Mouse (Mus musculus) neural tube, embryonic 11.5 days (tissue): ENCODE measurements at regions not wholly inside any gene's neighbourhood (a gene's known extent, or its start where the extent isn't known, plus 50 kb on each side); places are given as distances from the start of the nearest gene placed in this dataset.

Experiments
- ATAC-seq: fragments of 200-750 bp; cut with Nextera tagmentation; 2 replicates; pipeline ENCODE4 v1.8.0; 2017; ENCODE audit warnings: moderate number of reproducible peaks, mild to moderate bottlenecking, moderate TSS enrichment, moderate library complexity; ENCODE audit not compliant: insufficient read depth, low FRiP score, low TSS enrichment
- DNase-seq: peaks from one replicate; pipeline ENCODE4 v3.0.0-alpha.2; 2015; ENCODE audit warnings: low spot score
- H3K27ac ChIP-seq: fragments of 300-500 bp; sonication (generic); 2 replicates; pipeline ENCODE4 v1.5.1; 2014; ENCODE audit warnings: low read depth, mild to moderate bottlenecking, low read length
- H3K27me3 ChIP-seq: fragments of 300-500 bp; sonication (generic); 2 replicates; pipeline ENCODE4 v1.6.1; 2014; ENCODE audit warnings: mild to moderate bottlenecking, low read length, mixed read lengths; ENCODE audit not compliant: control insufficient read depth, insufficient read depth
- H3K36me3 ChIP-seq: fragments of 300-500 bp; sonication (generic); 2 replicates; pipeline ENCODE4 v1.6.1; 2014; ENCODE audit warnings: mild to moderate bottlenecking, low read length, moderate library complexity, mixed read lengths; ENCODE audit not compliant: control insufficient read depth, insufficient read depth
- H3K4me1 ChIP-seq: fragments of 300-500 bp; sonication (generic); 2 replicates; pipeline ENCODE4 v1.6.1; 2014; ENCODE audit warnings: low read length, mixed read lengths; ENCODE audit not compliant: control insufficient read depth, insufficient read depth
- H3K4me2 ChIP-seq: fragments of 300-500 bp; sonication (generic); 2 replicates; pipeline ENCODE4 v1.6.1; 2014; ENCODE audit warnings: low read depth, mild to moderate bottlenecking, moderate library complexity
- H3K4me3 ChIP-seq: fragments of 300-500 bp; sonication (generic); 2 replicates; pipeline ENCODE4 v1.5.1; 2014; ENCODE audit warnings: low read depth, low read length
- H3K9ac ChIP-seq: fragments of 300-500 bp; sonication (generic); 2 replicates; pipeline ENCODE4 v1.6.1; 2014; ENCODE audit warnings: mild to moderate bottlenecking, low read length
- H3K9me3 ChIP-seq: fragments of 300-500 bp; sonication (generic); 2 replicates; pipeline ENCODE4 v1.6.1; 2016; ENCODE audit warnings: low read length; ENCODE audit not compliant: control insufficient read depth
- WGBS: fragments of 180-500 bp; shearing (Covaris S2); extraction: QIAGEN DNeasy Blood & Tissue Kit; methylation state at CpG from one replicate; pipeline ENCODE4 v1.1.7; 2014; 5-methylcytosine and 5-hydroxymethylcytosine counted together

DNA sequence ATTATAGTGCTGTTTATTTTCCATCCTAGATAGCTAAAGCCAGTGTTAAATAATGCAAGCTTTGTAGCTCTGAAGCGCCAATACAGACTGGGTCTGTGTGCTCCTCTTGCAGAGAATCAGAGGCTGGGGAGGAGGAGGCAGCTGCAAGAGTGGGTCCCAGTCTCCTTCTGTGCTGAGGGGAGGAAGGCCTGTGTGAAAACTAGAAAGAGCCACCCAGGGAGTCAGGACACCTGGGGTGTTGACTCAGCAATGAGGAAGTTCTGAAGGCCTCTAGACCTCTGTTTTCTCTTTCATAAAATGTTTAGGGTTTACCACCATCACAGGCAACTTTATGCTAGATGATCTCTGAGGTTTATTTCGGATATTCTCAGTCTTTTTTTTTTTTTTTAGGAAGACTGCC, 254.7 kb downstream of the Igsf11 start:
- 47% methylated on average over 2 of the region's 2 CpGs for WGBS
- ATAC-seq (no peak), DNase-seq (no peak)

DNA sequence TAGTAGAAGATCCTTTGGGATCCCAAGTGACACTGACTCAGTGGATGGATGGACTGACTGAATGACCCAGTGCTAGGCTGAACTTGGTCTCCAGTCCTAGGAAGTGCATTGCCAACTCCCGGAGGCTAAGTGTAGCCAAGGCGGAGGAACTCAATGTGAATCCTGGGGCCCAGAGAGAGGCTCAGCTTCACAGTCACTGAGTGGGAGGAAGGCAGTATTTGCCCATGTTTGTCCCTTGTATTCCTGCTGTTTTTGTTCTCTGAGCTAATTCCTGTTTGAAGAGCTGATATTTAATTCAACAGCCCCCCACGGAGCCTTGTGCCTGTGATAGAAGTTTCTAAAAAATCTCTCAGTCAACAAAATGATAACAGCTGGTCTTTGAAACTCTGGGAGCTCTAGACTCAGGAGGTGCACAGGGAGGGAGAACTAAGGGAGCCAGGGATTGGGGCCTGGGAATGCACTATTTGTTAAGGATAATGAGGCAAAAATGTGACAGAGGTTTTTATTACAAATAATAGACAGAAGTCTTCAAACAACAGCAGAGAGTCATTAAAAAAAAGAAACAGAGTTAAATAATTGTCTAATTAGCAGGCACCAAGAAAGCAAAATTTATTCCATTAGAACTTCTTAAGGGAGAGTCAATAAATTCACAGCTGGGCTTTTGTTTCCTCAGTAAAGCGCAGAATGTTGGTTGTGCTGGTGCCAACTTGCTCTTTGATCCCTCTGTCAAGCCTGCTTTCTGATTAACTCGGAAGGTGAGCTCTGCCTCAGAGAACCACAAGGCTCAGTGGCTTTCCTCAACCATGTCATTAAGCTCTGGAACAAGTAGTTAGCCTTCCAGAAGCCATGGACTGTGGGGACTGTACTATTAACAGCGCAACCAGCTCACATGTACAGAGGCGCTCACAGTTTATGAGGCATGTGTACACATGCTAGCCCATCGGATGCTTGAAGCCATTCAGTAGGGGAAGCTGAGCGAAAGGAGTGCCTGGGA, 259.2 kb downstream of the Igsf11 start:
- Histone ChIP-seq H3K9me3 (no peaks in the 10 kb centered on the region), H3K27ac (no peak overlapping the region), H3K36me3 (no peaks in the 10 kb centered on the region), H3K27me3 (no peaks in the 10 kb centered on the region), H3K4me2 (no peak overlapping the region), H3K4me3 (no peak overlapping the region), H3K4me1 (no peaks in the 10 kb centered on the region), H3K9ac (no peak overlapping the region)
- ATAC-seq (no peak), DNase-seq (no peak)
- WGBS, result 69% methylated on average over 9 of the region's 9 CpGs

More for the DNA sequence above, 254.7 kb downstream of the Igsf11 start:
- H3K4me1 ChIP-seq, result no peaks in the 10 kb centered on the region
- no peak overlapping the region for H3K4me3 ChIP-seq
- H3K27ac ChIP-seq, result no peak overlapping the region
- H3K36me3 ChIP-seq, result no peaks in the 10 kb centered on the region
- H3K9me3 ChIP-seq, result no peaks in the 10 kb centered on the region
- no peaks in the 10 kb centered on the region for H3K27me3 ChIP-seq
- no peak overlapping the region for H3K4me2 ChIP-seq
- H3K9ac ChIP-seq, result no peak overlapping the region

DNA sequence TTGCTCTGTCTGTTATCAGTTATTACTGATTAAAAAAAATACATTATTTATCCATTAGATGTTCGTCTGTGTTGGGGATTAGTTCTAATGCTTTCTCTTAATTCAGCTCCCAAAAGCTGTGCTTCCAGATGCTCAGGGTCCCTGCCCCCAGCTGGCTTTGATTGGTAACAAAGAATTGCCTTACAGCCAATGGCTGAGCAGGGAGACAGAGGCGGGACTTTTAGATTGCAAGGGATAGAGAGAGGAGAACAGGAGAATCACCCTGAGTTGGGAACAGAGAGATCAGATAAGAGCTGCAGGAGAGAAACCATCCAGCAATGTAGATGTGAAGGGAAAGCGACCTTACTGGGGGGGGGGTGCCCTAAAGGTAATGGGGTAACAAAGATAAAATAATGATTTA, 266.4 kb downstream of the Igsf11 start:
- H3K9ac ChIP-seq, result no peak overlapping the region
- no peak overlapping the region for H3K4me3 ChIP-seq
- no peaks in the 10 kb centered on the region for H3K27me3 ChIP-seq
- no peak overlapping the region for H3K27ac ChIP-seq
- 33% methylated on average over 3 of the region's 3 CpGs for WGBS
- H3K9me3 ChIP-seq, result no peaks in the 10 kb centered on the region
- DNase-seq (no peak), ATAC-seq (no peak)
- H3K4me2 ChIP-seq, result no peak overlapping the region
- no peaks in the 10 kb centered on the region for H3K36me3 ChIP-seq
- no peaks in the 10 kb centered on the region for H3K4me1 ChIP-seq

GRCm38 (mm10) chr16:39159725-39160124, 267.3 kb downstream of the Igsf11 start:
- Histone ChIP-seq H3K27ac (no peak overlapping the region), H3K36me3 (no peaks in the 10 kb centered on the region), H3K4me3 (no peak overlapping the region), H3K9ac (no peak overlapping the region), H3K4me2 (no peak overlapping the region), H3K27me3 (no peaks in the 10 kb centered on the region), H3K4me1 (no peaks in the 10 kb centered on the region), H3K9me3 (no peaks in the 10 kb centered on the region)
- WGBS, result 88% methylated on average over 7 of the region's 7 CpGs
- ATAC-seq, result no peak
- DNase-seq, result no peak

- H3K9me3 ChIP-seq, result no peaks in the 10 kb centered on the region
- no peak overlapping the region for H3K4me2 ChIP-seq
- no peak overlapping the region for H3K4me3 ChIP-seq
- no peak for DNase-seq
- 50% methylated on average over 1 of the region's 1 CpGs for WGBS
- H3K27ac ChIP-seq, result no peak overlapping the region
- H3K4me1 ChIP-seq, result no peaks in the 10 kb centered on the region
- H3K27me3 ChIP-seq, result no peaks in the 10 kb centered on the region
- H3K36me3 ChIP-seq, result no peaks in the 10 kb centered on the region
- no peak overlapping the region for H3K9ac ChIP-seq
- no peak for ATAC-seq
Observed at GRCm38 (mm10) chr16:39162684-39163083, 270.2 kb downstream of the Igsf11 start.

GRCm38 (mm10) chr16:39191861-39192260, 299.4 kb downstream of the Igsf11 start:
- H3K27ac ChIP-seq, result no peak overlapping the region
- no peaks in the 10 kb centered on the region for H3K27me3 ChIP-seq
- no peak overlapping the region for H3K4me2 ChIP-seq
- no peaks in the 10 kb centered on the region for H3K4me1 ChIP-seq
- WGBS, result 88% methylated on average over 4 of the region's 4 CpGs
- H3K4me3 ChIP-seq, result no peak overlapping the region
- H3K9ac ChIP-seq, result no peak overlapping the region
- H3K36me3 ChIP-seq, result no peaks in the 10 kb centered on the region
- ATAC-seq, result no peak
- no peak for DNase-seq
- no peaks in the 10 kb centered on the region for H3K9me3 ChIP-seq

DNA sequence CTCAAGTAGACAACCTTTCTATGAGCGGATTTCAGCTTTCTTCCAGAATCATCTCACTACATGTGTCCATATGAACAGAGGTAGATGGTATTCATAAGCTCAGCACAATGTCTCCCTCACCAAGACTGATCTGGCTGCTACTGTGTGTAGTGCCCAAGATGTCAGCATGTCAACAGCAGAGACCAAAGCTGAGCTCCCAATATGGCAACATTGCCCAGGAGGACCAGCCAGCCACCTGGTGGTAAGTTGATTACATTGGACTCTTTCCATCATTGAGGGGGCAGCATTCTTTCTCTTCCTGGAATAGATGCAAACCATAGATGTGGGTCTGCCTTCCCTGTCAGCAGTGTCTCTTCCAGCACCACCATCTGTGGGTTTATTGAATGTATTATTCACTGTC, 303.0 kb downstream of the Igsf11 start:
- no peak overlapping the region for H3K4me2 ChIP-seq
- H3K36me3 ChIP-seq, result no peaks in the 10 kb centered on the region
- no peaks in the 10 kb centered on the region for H3K9me3 ChIP-seq
- 85% methylated on average over 1 of the region's 1 CpGs for WGBS
- H3K4me1 ChIP-seq, result no peaks in the 10 kb centered on the region
- no peak overlapping the region for H3K27ac ChIP-seq
- ATAC-seq (no peak), DNase-seq (no peak)
- no peak overlapping the region for H3K4me3 ChIP-seq
- no peak overlapping the region for H3K9ac ChIP-seq
- H3K27me3 ChIP-seq, result no peaks in the 10 kb centered on the region

GRCm38 (mm10) chr16:39196896-39197295, 304.4 kb downstream of the Igsf11 start:
- no peaks in the 10 kb centered on the region for H3K4me1 ChIP-seq
- H3K36me3 ChIP-seq, result no peaks in the 10 kb centered on the region
- H3K9ac ChIP-seq, result no peak overlapping the region
- no peaks in the 10 kb centered on the region for H3K9me3 ChIP-seq
- 68% methylated on average over 2 of the region's 2 CpGs for WGBS
- H3K27me3 ChIP-seq, result no peaks in the 10 kb centered on the region
- H3K4me2 ChIP-seq, result no peak overlapping the region
- ATAC-seq (no peak), DNase-seq (no peak)
- no peak overlapping the region for H3K27ac ChIP-seq
- H3K4me3 ChIP-seq, result no peak overlapping the region

DNA sequence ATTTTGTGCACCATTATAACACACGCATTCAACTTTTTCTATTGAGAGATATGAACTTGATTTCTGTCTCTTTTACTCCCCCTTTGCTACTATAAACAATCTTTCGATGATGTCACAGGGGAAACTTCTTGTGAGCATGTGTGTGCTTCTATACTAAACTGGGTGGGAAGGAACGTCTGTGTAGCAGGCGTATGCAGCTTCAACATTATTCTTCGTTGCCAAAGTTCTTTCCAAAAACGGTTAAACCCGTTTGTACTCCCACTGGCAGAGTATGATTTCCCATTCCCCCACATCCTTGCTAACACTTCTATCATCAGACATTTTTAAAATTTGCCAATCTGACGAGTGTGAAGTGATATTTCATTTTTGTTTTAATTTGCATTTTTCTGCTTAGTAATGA, 331.1 kb downstream of the Igsf11 start:
- Histone ChIP-seq H3K4me2 (no peak overlapping the region), H3K4me1 (no peaks in the 10 kb centered on the region), H3K9ac (no peak overlapping the region), H3K36me3 (no peaks in the 10 kb centered on the region), H3K4me3 (no peak overlapping the region), H3K9me3 (no peaks in the 10 kb centered on the region), H3K27ac (no peak overlapping the region), H3K27me3 (no peaks in the 10 kb centered on the region)
- ATAC-seq (no peak), DNase-seq (no peak)
- 87% methylated on average over 8 of the region's 8 CpGs for WGBS
